Mouse (Mus musculus) CH12.LX (cell line): Measurements from ENCODE around the gene Cdk2ap2. TPM values are rescaled to one million over a fixed set of nuclear protein-coding genes. Genes with fewer than 3 reads are reported as not detected.
A peak's percentile ranks its signal among the peaks of the same experiment; 100 is the strongest.

Source experiments
- DNase-seq: peaks from one replicate; pipeline ENCODE4 v3.0.0-alpha.2; 2013; ENCODE audit errors: extremely low read depth
- H3K27ac ChIP-seq: 2 replicates; pipeline ENCODE4 v1.5.1; 2012; ENCODE audit warnings: low read depth, mild to moderate bottlenecking, control low read depth, moderate library complexity; ENCODE audit not compliant: insufficient read depth
- H3K27me3 ChIP-seq: replicated peaks from 2 replicates; pipeline ENCODE3; 2012; ENCODE audit warnings: inconsistent platforms
- H3K36me3 ChIP-seq, 2 experiments: replicated peaks in 1 of 2; 2 replicates each; pipeline versions ENCODE3 to v1.6.1; 2012; ENCODE audit warnings: inconsistent platforms in 1 of 2, low read length in 1 of 2, mild to moderate bottlenecking in 1 of 2, mixed read lengths in 1 of 2, moderate library complexity in 1 of 2; ENCODE audit not compliant: control insufficient read depth in 1 of 2, insufficient read depth in 1 of 2
- H3K4me1 ChIP-seq, 2 experiments: 2 replicates each; pipeline ENCODE4 v1.6.1; 2012; ENCODE audit warnings: inconsistent platforms in 1 of 2, moderate library complexity in 1 of 2; ENCODE audit not compliant: insufficient read depth in 2 of 2, control insufficient read depth in 1 of 2
- H3K4me2 ChIP-seq: 2 replicates; pipeline ENCODE4 v1.6.1; 2012; ENCODE audit warnings: low read depth, mild to moderate bottlenecking, control low read depth; ENCODE audit not compliant: poor library complexity, insufficient read depth, severe bottlenecking
- H3K4me3 ChIP-seq, 3 experiments: fragments of 150-350 bp in 1 of 3; sonication (generic) in 1 of 3; replicated peaks in 1 of 3; 2 replicates each; pipeline versions ENCODE3 to v1.5.1; 2011 to 2012; ENCODE audit warnings: low read depth in 2 of 3, low read length in 2 of 3, mild to moderate bottlenecking in 2 of 3, moderate library complexity in 2 of 3, control low read depth in 1 of 3, improper control_type of control experiment in 1 of 3, inconsistent platforms in 1 of 3, mixed read lengths in 1 of 3; ENCODE audit not compliant: poor library complexity in 1 of 3
- H3K79me2 ChIP-seq: replicated peaks from 2 replicates; pipeline ENCODE4 v1.6.1; 2012; ENCODE audit warnings: mild to moderate bottlenecking, moderate library complexity; ENCODE audit not compliant: control insufficient read depth, poor library complexity, insufficient read depth, severe bottlenecking; ENCODE audit errors: extremely low read depth
- H3K9ac ChIP-seq: 2 replicates; pipeline ENCODE4 v1.6.1; 2012; ENCODE audit warnings: low read depth, mild to moderate bottlenecking, control low read depth, moderate library complexity; ENCODE audit not compliant: insufficient read depth
- H3K9me3 ChIP-seq: replicated peaks from 2 replicates; pipeline ENCODE3; 2012; ENCODE audit warnings: low read length, inconsistent platforms, mixed read lengths
- CHD2 ChIP-seq: IDR thresholded peaks from 2 replicates; pipeline ENCODE4 v1.6.1; 2011; ENCODE audit warnings: low read length, improper control_type of control experiment
- CTCF ChIP-seq, 2 experiments: IDR thresholded peaks in 1 of 2; conservative IDR thresholded peaks in 1 of 2; 2 replicates each; pipeline ENCODE4 v1.5.1; 2011 to 2012; ENCODE audit warnings: low read depth in 2 of 2, low read length in 2 of 2, improper control_type of control experiment in 1 of 2, inconsistent platforms in 1 of 2, mild to moderate bottlenecking in 1 of 2, moderate library complexity in 1 of 2
- E2F4 ChIP-seq: IDR thresholded peaks from 2 replicates; pipeline ENCODE4 v1.6.1; 2011; ENCODE audit warnings: low read depth, low read length, improper control_type of control experiment; ENCODE audit not compliant: insufficient replicate concordance
- ELF1 ChIP-seq: IDR thresholded peaks from 2 replicates; pipeline ENCODE4 v1.6.1; 2014; ENCODE audit warnings: low read depth, mild to moderate bottlenecking, inconsistent platforms, low read length, improper control_type of control experiment
- EP300 ChIP-seq: IDR thresholded peaks from 2 replicates; pipeline ENCODE4 v1.6.1; 2011; ENCODE audit warnings: low read length, improper control_type of control experiment
- ETS1 ChIP-seq: conservative IDR thresholded peaks from 2 replicates; pipeline ENCODE4 v1.6.1; 2012; ENCODE audit warnings: low read depth, mild to moderate bottlenecking, inconsistent platforms, low read length, improper control_type of control experiment, moderate library complexity
- GABPA ChIP-seq: IDR thresholded peaks from 2 replicates; pipeline ENCODE4 v1.6.1; 2012; ENCODE audit warnings: low read depth, low read length, improper control_type of control experiment, inconsistent platforms; ENCODE audit not compliant: insufficient replicate concordance
- HCFC1 ChIP-seq: IDR thresholded peaks from 2 replicates; pipeline ENCODE4 v1.6.1; 2012; ENCODE audit warnings: low read depth, mild to moderate bottlenecking, inconsistent platforms, low read length, improper control_type of control experiment
- IRF4 ChIP-seq: IDR thresholded peaks from 2 replicates; pipeline ENCODE4 v1.6.1; 2014; ENCODE audit warnings: low read depth, mild to moderate bottlenecking, inconsistent platforms, low read length, improper control_type of control experiment
- KAT2A ChIP-seq: IDR thresholded peaks from 2 replicates; pipeline ENCODE4 v1.6.1; 2012; ENCODE audit warnings: low read length, improper control_type of control experiment, inconsistent platforms; ENCODE audit not compliant: insufficient replicate concordance
- MAX ChIP-seq: IDR thresholded peaks from 2 replicates; pipeline ENCODE4 v1.6.1; 2011; ENCODE audit warnings: low read length, improper control_type of control experiment
- MEF2A ChIP-seq: IDR thresholded peaks from 2 replicates; pipeline ENCODE4 v1.6.1; 2014; ENCODE audit warnings: low read depth, mild to moderate bottlenecking, inconsistent platforms, low read length, improper control_type of control experiment, borderline replicate concordance
- MXI1 ChIP-seq: IDR thresholded peaks from 2 replicates; pipeline ENCODE4 v1.6.1; 2011; ENCODE audit warnings: mild to moderate bottlenecking, low read depth, low read length, improper control_type of control experiment
- MYC ChIP-seq: IDR thresholded peaks from 2 replicates; pipeline ENCODE4 v1.6.1; 2011; ENCODE audit warnings: low read depth, mild to moderate bottlenecking, improper control_type of control experiment, low read length
- NELFE ChIP-seq: IDR thresholded peaks from 2 replicates; pipeline ENCODE4 v1.6.1; 2011; ENCODE audit warnings: low read depth, low read length, improper control_type of control experiment
- NRF1 ChIP-seq: IDR thresholded peaks from 2 replicates; pipeline ENCODE4 v1.6.1; 2014; ENCODE audit warnings: low read depth, mild to moderate bottlenecking, inconsistent platforms, low read length, improper control_type of control experiment, moderate library complexity
- PAX5 ChIP-seq: IDR thresholded peaks from 2 replicates; pipeline ENCODE4 v1.6.1; 2012; ENCODE audit warnings: low read length, inconsistent platforms, mixed read lengths
- RAD21 ChIP-seq: IDR thresholded peaks from 2 replicates; pipeline ENCODE4 v1.6.1; 2011; ENCODE audit warnings: low read depth, mild to moderate bottlenecking, low read length, improper control_type of control experiment, moderate library complexity
- RCOR1 ChIP-seq: conservative IDR thresholded peaks from 2 replicates; pipeline ENCODE4 v1.6.1; 2012; ENCODE audit warnings: low read depth, mild to moderate bottlenecking, inconsistent platforms, low read length, improper control_type of control experiment
- SMC3 ChIP-seq: IDR thresholded peaks from 2 replicates; pipeline ENCODE4 v1.6.1; 2011; ENCODE audit warnings: low read depth, low read length, improper control_type of control experiment
- UBTF ChIP-seq: IDR thresholded peaks from 2 replicates; pipeline ENCODE4 v1.6.1; 2012; ENCODE audit warnings: low read depth, mild to moderate bottlenecking, inconsistent platforms, low read length, improper control_type of control experiment, moderate library complexity
- USF1 ChIP-seq: IDR thresholded peaks from 2 replicates; pipeline ENCODE4 v1.6.1; 2014; ENCODE audit warnings: low read depth, mild to moderate bottlenecking, inconsistent platforms, low read length, improper control_type of control experiment
- USF2 ChIP-seq: conservative IDR thresholded peaks from 2 replicates; pipeline ENCODE4 v1.6.1; 2011; ENCODE audit warnings: low read depth, low read length, improper control_type of control experiment
- ZC3H11A ChIP-seq: IDR thresholded peaks from 2 replicates; pipeline ENCODE4 v1.6.1; 2012; ENCODE audit warnings: low read depth, mild to moderate bottlenecking, inconsistent platforms, low read length, improper control_type of control experiment
- ZKSCAN1 ChIP-seq: IDR thresholded peaks from 2 replicates; pipeline ENCODE4 v1.6.1; 2012; ENCODE audit warnings: low read depth, inconsistent platforms, low read length, improper control_type of control experiment, borderline replicate concordance
- ZMIZ1 ChIP-seq: IDR thresholded peaks from 2 replicates; pipeline ENCODE4 v1.6.1; 2012; ENCODE audit warnings: low read depth, mild to moderate bottlenecking, inconsistent platforms, low read length, improper control_type of control experiment
- ZNF384 ChIP-seq: IDR thresholded peaks from 2 replicates; pipeline ENCODE4 v1.6.1; 2012; ENCODE audit warnings: low read depth, low read length, improper control_type of control experiment, inconsistent platforms
- dilution Hi-C: fragments of 300-500 bp; cut with MboI; formaldehyde crosslinking; loops from 2 replicates; pipeline ENCODE4 v1.14.3; 2020; ENCODE audit warnings: low sequenced_read_pairs; ENCODE audit not compliant: extremely low pct_unique_long_range_greater_than_20kb, extremely low pct_ligation_motif_present
- in situ Hi-C: fragments of 300-500 bp; cut with MboI; formaldehyde crosslinking; loops from 3 replicates; pipeline ENCODE4 v1.14.3; 2019; ENCODE audit warnings: low sequenced_read_pairs, low pct_ligation_motif_present, low pct_unique_long_range_greater_than_20kb, mixed read lengths
- polyA plus RNA-seq: library from polyadenylated mRNA; unstranded; fragments of >175 nt; gene quantifications from 2 replicates; pipeline ENCODE4 v1.2.1, GENCODE M21; 2012; ENCODE audit warnings: low read depth; ENCODE audit not compliant: insufficient read length
- total RNA-seq, 2 experiments: library from RNA; depleted of rRNA; stranded (reverse); fragments of 300-350 nt in 1 of 2; fragments of >200 nt in 1 of 2; gene quantifications; 2 replicates each; pipeline ENCODE4 v1.2.3; 2012 to 2014

Gene Cdk2ap2
- total and polyA plus RNA-seq, 3 experiments = 63.4 to 69.5 (median 67.1) TPM

DNA sequence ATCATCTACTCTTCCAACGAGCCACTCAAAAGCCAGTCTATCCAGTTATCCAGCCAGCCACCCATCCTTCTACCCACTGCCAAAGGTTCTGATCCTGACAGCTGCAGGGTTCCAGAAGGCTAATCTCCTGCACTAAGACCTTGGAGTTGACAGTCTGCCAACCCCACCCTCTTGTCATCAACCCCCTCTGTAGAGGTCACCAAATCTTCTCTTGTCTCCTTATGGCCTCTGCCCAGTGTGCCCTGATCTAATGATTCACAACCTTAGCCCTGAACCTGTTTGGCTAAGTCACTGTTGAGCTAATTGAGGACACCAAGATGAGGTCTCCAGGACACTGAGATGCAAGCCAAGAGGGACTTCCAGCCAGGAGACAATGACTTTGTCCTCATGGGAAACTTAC is 17.4 kb upstream of the Cdk2ap2 start:
- in situ Hi-C loops = no loop called here
- peaks cover 51% of the 10 kb centered on the region for H3K27me3 ChIP-seq
- dilution Hi-C loops = no loop called here

DNA sequence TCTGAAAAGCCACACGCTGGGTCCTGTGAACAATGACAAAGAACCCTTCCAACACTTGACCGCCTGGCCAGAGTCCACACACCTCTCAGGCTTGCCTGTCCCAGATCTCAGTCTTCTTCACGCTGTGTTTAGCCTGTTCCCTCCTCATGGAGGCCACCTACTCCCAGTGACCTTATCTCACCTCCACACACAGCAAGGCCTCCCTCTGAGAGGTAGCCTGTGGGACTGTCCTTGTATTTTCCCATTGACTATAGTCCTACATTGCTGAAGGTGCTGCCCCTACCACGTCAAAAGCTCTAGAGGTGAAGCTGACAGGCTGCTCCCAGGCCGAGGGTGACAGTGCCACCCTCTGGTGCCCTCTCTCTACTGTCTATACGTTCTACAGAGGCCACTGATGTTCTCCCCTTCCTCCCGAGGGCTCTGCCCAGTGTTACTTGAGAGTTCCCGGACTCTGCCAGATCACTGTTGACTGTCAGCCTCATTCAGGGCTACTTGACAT is 16.4 kb upstream of the Cdk2ap2 start:
- Histone ChIP-seq H3K9me3 (no peaks in the 10 kb centered on the region), H3K4me2 (no peak overlapping the region), H3K27ac (no peak overlapping the region), H3K4me3 (no peak overlapping the region), H3K27me3 (peaks cover 58% of the 10 kb centered on the region), H3K79me2 (no peaks in the 10 kb centered on the region), H3K36me3 (no peaks in the 10 kb centered on the region), H3K4me1 (peaks cover 0 to 8% of the 10 kb centered on the region in 2 experiments; a peak in 2 of 4 replicates), H3K9ac (no peak overlapping the region)
- no peak for TF ChIP-seq CHD2
- no peak for TF ChIP-seq MYC
- TF ChIP-seq MXI1 = no peak
- TF ChIP-seq ZC3H11A = peak; percentile 48
- no peak for TF ChIP-seq NELFE
- TF ChIP-seq RAD21 = peak; percentile 76
- TF ChIP-seq HCFC1 = no peak
- TF ChIP-seq ETS1 = no peak
- no peak for TF ChIP-seq NRF1
- no peak for TF ChIP-seq PAX5
- TF ChIP-seq CTCF (conservative IDR thresholded peaks at IDR 0.05 in 1 of 2, IDR thresholded peaks at IDR 0.05 in 1 of 2; ENCODE audit: low read depth in 2 of 2, low read length in 2 of 2) = peak in 1 of 2 experiments; percentile 82; a peak in 2 of 4 replicates
- TF ChIP-seq ZKSCAN1 = no peak
- TF ChIP-seq ZMIZ1 = no peak
- no peak for TF ChIP-seq UBTF
- TF ChIP-seq IRF4 = 0 out of 2 replicates have a peak, but pooled peaks have one; percentile 16
- TF ChIP-seq ZNF384 = no peak
- TF ChIP-seq RCOR1 = no peak
- TF ChIP-seq EP300 = no peak
- TF ChIP-seq USF2 = no peak
- no peak for TF ChIP-seq MAX
- TF ChIP-seq ELF1 = no peak
- no peak for TF ChIP-seq USF1
- peak; percentile 41; the same call in 1 of the 2 replicates for TF ChIP-seq MEF2A
- TF ChIP-seq KAT2A = no peak
- TF ChIP-seq E2F4 = no peak
- TF ChIP-seq SMC3 = peak; percentile 88
- peak; percentile 26 for DNase-seq
- in situ Hi-C loops = no loop called here
- dilution Hi-C loops = no loop called here

More for the DNA sequence above, 17.4 kb upstream of the Cdk2ap2 start:
- no peak overlapping the region for H3K4me3 ChIP-seq
- H3K27ac ChIP-seq = no peak overlapping the region
- H3K79me2 ChIP-seq = no peaks in the 10 kb centered on the region
- no peaks in the 10 kb centered on the region for H3K36me3 ChIP-seq
- no peaks in the 10 kb centered on the region for H3K9me3 ChIP-seq
- no peak overlapping the region for H3K9ac ChIP-seq
- H3K4me2 ChIP-seq = no peak overlapping the region
- peaks cover 0 to 8% of the 10 kb centered on the region in 2 experiments; a peak in 2 of 4 replicates for H3K4me1 ChIP-seq
- TF ChIP-seq GABPA = no peak
- no peak for TF ChIP-seq EP300
- DNase-seq = no peak
